Mouse (Mus musculus): ENCODE data around the gene Scube1.

DNA sequence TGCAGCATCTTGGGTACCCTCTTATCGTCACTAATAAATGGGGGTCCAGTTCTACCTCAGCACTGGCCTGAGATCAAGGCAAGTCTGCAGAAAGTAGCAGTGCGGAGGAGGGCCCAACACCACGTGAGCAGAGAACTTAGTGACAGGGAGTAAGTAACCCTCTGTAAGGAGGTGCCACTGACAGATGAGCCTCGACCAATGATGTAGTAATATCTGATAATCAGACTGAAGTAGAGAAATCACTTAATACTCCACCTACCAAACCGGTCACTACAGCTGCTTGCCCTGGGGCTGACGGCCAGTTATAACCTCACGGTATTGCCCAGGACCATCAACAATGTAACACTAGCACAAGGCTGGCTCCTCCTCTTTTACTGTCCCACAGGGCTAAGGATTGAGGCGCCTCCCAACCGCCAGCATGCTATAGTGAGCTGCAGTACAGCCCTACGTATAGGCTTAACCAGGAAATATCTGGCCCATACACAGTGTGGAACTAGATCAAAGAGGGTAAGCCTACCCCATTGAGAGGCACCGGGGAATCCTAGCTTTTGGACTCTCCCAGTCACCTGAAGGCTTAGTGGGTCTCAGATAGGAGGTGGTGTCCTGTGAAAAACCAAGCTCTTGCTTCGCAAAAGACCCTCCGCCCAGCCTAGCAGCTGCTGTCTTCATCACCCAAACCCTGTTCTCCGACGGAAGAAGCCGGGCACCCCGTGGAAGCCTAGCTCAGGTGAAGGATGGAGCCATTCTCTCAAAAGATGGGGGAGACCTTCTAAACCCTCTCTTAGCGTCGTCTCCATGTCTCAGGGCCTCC is 130.9 kb downstream of the Scube1 start:
- TF ChIP-seq CTCF (IDR thresholded peaks at IDR 0.05): no peak
- TF ChIP-seq POLR2A (IDR thresholded peaks at IDR 0.05; ENCODE audit: insufficient read depth, low read depth, low read length): no peak
